Mouse (Mus musculus) MEL (cell line): ENCODE data around the gene Gfod1. TPM values are rescaled to one million over a fixed set of nuclear protein-coding genes. Genes with fewer than 3 reads are reported as not detected.

Source experiments
- DNase-seq: peaks from one replicate; pipeline ENCODE4 v3.0.0; 2011; ENCODE audit warnings: low read depth, low spot score
- H3K27ac ChIP-seq: 2 replicates; pipeline ENCODE4 v1.5.1; 2012; ENCODE audit warnings: low read depth, mild to moderate bottlenecking, control low read depth, low read length, moderate library complexity; ENCODE audit not compliant: control insufficient read depth
- H3K27me3 ChIP-seq, 2 experiments: fragments of 150-350 bp in 1 of 2; sonication (generic) in 1 of 2; 2 replicates each; pipeline ENCODE4 v1.6.1; 2012; ENCODE audit warnings: low read length in 2 of 2, mild to moderate bottlenecking in 2 of 2, improper control_type of control experiment in 1 of 2, moderate library complexity in 1 of 2; ENCODE audit not compliant: insufficient read depth in 2 of 2, control insufficient read depth in 1 of 2
- H3K36me3 ChIP-seq, 2 experiments: 2 replicates each; pipeline ENCODE4 v1.6.1; 2012 to 2014; ENCODE audit warnings: low read length in 2 of 2, improper control_type of control experiment in 1 of 2, inconsistent platforms in 1 of 2, mild to moderate bottlenecking in 1 of 2; ENCODE audit not compliant: insufficient read depth in 2 of 2, control insufficient read depth in 1 of 2
- H3K4me1 ChIP-seq, 2 experiments: fragments of 150-350 bp in 1 of 2; sonication (generic) in 1 of 2; 2 replicates each; pipeline ENCODE4 v1.6.1; 2012; ENCODE audit warnings: low read length in 2 of 2, improper control_type of control experiment in 1 of 2, mild to moderate bottlenecking in 1 of 2; ENCODE audit not compliant: insufficient read depth in 2 of 2, control insufficient read depth in 1 of 2
- H3K4me3 ChIP-seq, 2 experiments: fragments of 150-350 bp in 1 of 2; sonication (generic) in 1 of 2; 2 replicates each; pipeline ENCODE4 v1.5.1; 2012; ENCODE audit warnings: low read depth in 2 of 2, low read length in 2 of 2, mild to moderate bottlenecking in 2 of 2, moderate library complexity in 2 of 2, control low read depth in 1 of 2, improper control_type of control experiment in 1 of 2; ENCODE audit not compliant: control insufficient read depth in 1 of 2, insufficient read depth in 1 of 2
- H3K79me2 ChIP-seq: 2 replicates; pipeline ENCODE4 v1.6.1; 2012; ENCODE audit warnings: mild to moderate bottlenecking, low read length, moderate library complexity; ENCODE audit not compliant: control insufficient read depth, poor library complexity, insufficient read depth
- H3K9ac ChIP-seq: 2 replicates; pipeline ENCODE4 v1.6.1; 2012; ENCODE audit warnings: low read depth, mild to moderate bottlenecking, control low read depth, low read length, moderate library complexity; ENCODE audit not compliant: control insufficient read depth, poor library complexity, severe bottlenecking
- H3K9me3 ChIP-seq: fragments of 150-350 bp; sonication (generic); replicated peaks from 2 replicates; pipeline ENCODE4 v1.6.1; 2012; ENCODE audit warnings: mild to moderate bottlenecking, low read length, improper control_type of control experiment, moderate library complexity; ENCODE audit not compliant: insufficient read depth
- CHD1 ChIP-seq: IDR thresholded peaks from 2 replicates; pipeline ENCODE4 v1.6.1; 2012; ENCODE audit warnings: low read depth, mild to moderate bottlenecking, inconsistent platforms, low read length, improper control_type of control experiment
- CHD2 ChIP-seq: IDR thresholded peaks from 2 replicates; pipeline ENCODE4 v1.6.1; 2011; ENCODE audit warnings: low read length, improper control_type of control experiment
- CTCF ChIP-seq, 3 experiments: IDR thresholded peaks in 2 of 3; conservative IDR thresholded peaks in 1 of 3; 2 replicates each; pipeline ENCODE4 v1.5.1; 2011 to 2012; ENCODE audit warnings: low read length in 3 of 3, low read depth in 2 of 3, mild to moderate bottlenecking in 2 of 3, improper control_type of control experiment in 1 of 3, inconsistent platforms in 1 of 3, mixed read lengths in 1 of 3, moderate library complexity in 1 of 3; ENCODE audit not compliant: control insufficient read depth in 1 of 3, insufficient read depth in 1 of 3, poor library complexity in 1 of 3, severe bottlenecking in 1 of 3
- ELF1 ChIP-seq: IDR thresholded peaks from 2 replicates; pipeline ENCODE4 v1.6.1; 2014; ENCODE audit warnings: low read depth, mild to moderate bottlenecking, inconsistent platforms, low read length, improper control_type of control experiment, moderate library complexity
- EP300 ChIP-seq, 2 experiments: IDR thresholded peaks; 2 replicates each; pipeline ENCODE4 v1.6.1; 2011; ENCODE audit warnings: improper control_type of control experiment in 2 of 2, low read length in 2 of 2, low read depth in 1 of 2, mild to moderate bottlenecking in 1 of 2
- GATA1 ChIP-seq: IDR thresholded peaks from 2 replicates; pipeline ENCODE4 v1.6.1; 2011; ENCODE audit warnings: low read depth, low read length, improper control_type of control experiment
- JUND ChIP-seq: IDR thresholded peaks from 2 replicates; pipeline ENCODE4 v1.6.1; 2011; ENCODE audit warnings: low read depth, mild to moderate bottlenecking, improper control_type of control experiment, low read length
- MAX ChIP-seq: IDR thresholded peaks from 2 replicates; pipeline ENCODE4 v1.6.1; 2011; ENCODE audit warnings: low read length, improper control_type of control experiment
- MAZ ChIP-seq: IDR thresholded peaks from 2 replicates; pipeline ENCODE4 v1.6.1; 2012; ENCODE audit warnings: low read depth, mild to moderate bottlenecking, inconsistent platforms, low read length, improper control_type of control experiment
- POLR2AphosphoS5 ChIP-seq: IDR thresholded peaks from 2 replicates; pipeline ENCODE4 v1.6.1; 2012; ENCODE audit warnings: low read depth, borderline replicate concordance, mild to moderate bottlenecking, inconsistent platforms, low read length, moderate library complexity, mixed read lengths
- RCOR1 ChIP-seq: IDR thresholded peaks from 2 replicates; pipeline ENCODE4 v1.6.1; 2012; ENCODE audit warnings: low read depth, mild to moderate bottlenecking, inconsistent platforms, low read length, improper control_type of control experiment
- SMC3 ChIP-seq: IDR thresholded peaks from 2 replicates; pipeline ENCODE4 v1.6.1; 2011; ENCODE audit warnings: low read depth, low read length, improper control_type of control experiment
- TBP ChIP-seq: IDR thresholded peaks from 2 replicates; pipeline ENCODE4 v1.8.0; 2011; ENCODE audit warnings: low read depth, low read length, improper control_type of control experiment
- TCF12 ChIP-seq: IDR thresholded peaks from 2 replicates; pipeline ENCODE4 v1.6.1; 2014; ENCODE audit warnings: low read depth, mild to moderate bottlenecking, inconsistent platforms, low read length, improper control_type of control experiment, moderate library complexity
- USF1 ChIP-seq: IDR thresholded peaks from 2 replicates; pipeline ENCODE4 v1.6.1; 2014; ENCODE audit warnings: low read depth, mild to moderate bottlenecking, inconsistent platforms, low read length, improper control_type of control experiment, moderate library complexity
- USF2 ChIP-seq, 2 experiments: IDR thresholded peaks; 2 replicates each; pipeline ENCODE4 v1.6.1; 2011 to 2012; ENCODE audit warnings: improper control_type of control experiment in 2 of 2, low read length in 2 of 2, borderline replicate concordance in 1 of 2, inconsistent platforms in 1 of 2, low read depth in 1 of 2, mild to moderate bottlenecking in 1 of 2; ENCODE audit not compliant: insufficient read depth in 1 of 2
- ZKSCAN1 ChIP-seq: IDR thresholded peaks from 2 replicates; pipeline ENCODE4 v1.6.1; 2012; ENCODE audit warnings: low read depth, mild to moderate bottlenecking, inconsistent platforms, low read length, improper control_type of control experiment, moderate library complexity
- ZMIZ1 ChIP-seq: IDR thresholded peaks from 2 replicates; pipeline ENCODE4 v1.6.1; 2012; ENCODE audit warnings: low read depth, mild to moderate bottlenecking, inconsistent platforms, low read length, improper control_type of control experiment, moderate library complexity
- polyA plus RNA-seq, 2 experiments: library from polyadenylated mRNA; stranded (reverse) in 1 of 2; unstranded in 1 of 2; fragments of >175 nt in 1 of 2; fragments of >200 nt in 1 of 2; gene quantifications; 2 replicates each; pipeline versions ENCODE4 v1.2.1 to v1.2.4; 2012; ENCODE audit warnings: low replicate concordance in 2 of 2, low read depth in 1 of 2; ENCODE audit not compliant: insufficient read length in 2 of 2, insufficient read depth in 1 of 2, missing spikeins in 1 of 2
- total RNA-seq: library from RNA; depleted of rRNA; stranded (reverse); fragments of 300-350 nt; gene quantifications from 2 replicates; pipeline ENCODE4 v1.2.3, GENCODE M21; 2012

Gfod1 gene
- total and polyA plus RNA-seq, 3 experiments = 0.27 to 0.93 TPM; not detected in 1

DNA sequence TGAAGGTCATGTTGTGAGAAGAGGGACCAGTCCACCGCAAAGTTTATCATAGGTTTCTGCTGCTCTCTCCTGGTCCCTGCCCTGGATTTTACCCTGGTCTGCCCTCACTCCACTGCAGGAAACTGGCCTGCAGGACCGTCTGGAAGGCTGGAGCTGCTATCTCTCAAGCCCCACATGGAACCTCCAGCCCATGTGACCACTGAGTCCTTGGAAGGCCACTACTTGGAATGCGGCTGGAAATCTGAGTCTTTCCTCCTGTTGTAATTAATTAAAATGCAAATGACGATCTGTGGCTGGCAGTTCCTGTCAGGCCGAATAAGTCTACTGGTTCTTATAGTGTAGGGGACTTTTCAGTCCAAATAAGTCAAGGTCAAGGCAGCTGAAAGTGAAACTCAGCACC lies 50.4 kb downstream of the Gfod1 start:
- DNase-seq = no peak
- Histone ChIP-seq H3K4me1 (no peaks in the 10 kb centered on the region), H3K79me2 (no peaks in the 10 kb centered on the region), H3K9ac (no peak overlapping the region), H3K9me3 (no peaks in the 10 kb centered on the region), H3K36me3 (no peaks in the 10 kb centered on the region), H3K4me3 (no peak overlapping the region), H3K27me3 (no peaks in the 10 kb centered on the region), H3K27ac (no peak overlapping the region)
- TF ChIP-seq POLR2AphosphoS5 = no peak
- TF ChIP-seq EP300 (IDR thresholded peaks at IDR 0.05; ENCODE audit: low read depth in 1 of 2, low read length in 2 of 2) = no peak
- TF ChIP-seq CTCF (IDR thresholded peaks at IDR 0.05 in 2 of 3, conservative IDR thresholded peaks at IDR 0.05 in 1 of 3; ENCODE audit: control insufficient read depth in 1 of 3, insufficient read depth in 1 of 3, low read depth in 2 of 3, low read length in 3 of 3, poor library complexity in 1 of 3, severe bottlenecking in 1 of 3) = no peak
- TF ChIP-seq SMC3 = no peak

- no peaks in the 10 kb centered on the region for H3K27me3 ChIP-seq
- H3K4me1 ChIP-seq = no peaks in the 10 kb centered on the region
- no peak for DNase-seq
- H3K36me3 ChIP-seq = no peaks in the 10 kb centered on the region
- H3K27ac ChIP-seq = no peak overlapping the region
- no peak for TF ChIP-seq ELF1
- no peak for TF ChIP-seq CHD1
- TF ChIP-seq RCOR1 = no peak
- TF ChIP-seq GATA1 = no peak
- no peak for TF ChIP-seq TBP
- no peak for TF ChIP-seq JUND
- TF ChIP-seq ZKSCAN1 = no peak
- TF ChIP-seq USF1 = no peak
- no peak for TF ChIP-seq MAX
- TF ChIP-seq CTCF (IDR thresholded peaks at IDR 0.05 in 2 of 3, conservative IDR thresholded peaks at IDR 0.05 in 1 of 3; ENCODE audit: control insufficient read depth in 1 of 3, insufficient read depth in 1 of 3, low read depth in 2 of 3, low read length in 3 of 3, poor library complexity in 1 of 3, severe bottlenecking in 1 of 3) = no peak
- no peak for TF ChIP-seq ZMIZ1
- TF ChIP-seq TCF12 = no peak
- TF ChIP-seq MAZ = no peak
- TF ChIP-seq CHD2 = no peak
- TF ChIP-seq USF2 (IDR thresholded peaks at IDR 0.05; ENCODE audit: borderline replicate concordance in 1 of 2, insufficient read depth in 1 of 2, low read depth in 1 of 2, low read length in 2 of 2) = no peak
- no peak overlapping the region for H3K4me3 ChIP-seq
- H3K9ac ChIP-seq = no peak overlapping the region
- no peaks in the 10 kb centered on the region for H3K9me3 ChIP-seq
- no peaks in the 10 kb centered on the region for H3K79me2 ChIP-seq
Measured at GRCm38 (mm10) chr13:43252105-43252790, 51.7 kb downstream of the Gfod1 start.
